Mouse (Mus musculus) heart, embryonic 16.5 days (tissue): ENCODE data around the gene Per2. TPM values are rescaled to one million over a fixed set of nuclear protein-coding genes. Genes with fewer than 3 reads are reported as not detected.

Experiments
- polyA plus RNA-seq: library from polyadenylated mRNA; unstranded; fragments of >200 nt; fragmentation: Nextera tagmentation; extraction: Ambion mirVana; gene quantifications from 2 replicates; pipeline ENCODE4 v1.2.1, GENCODE M21; 2015

The Per2 gene
- polyA plus RNA-seq, 1 experiment from 2014 or later = 4.9 TPM

Other genes with a start within 250 kb of the Per2 start
- gene Ube2f, start 209.0 kb downstream of the Per2 start, polyA plus RNA-seq = 68.9 and 71.7 TPM in 2 replicates
- gene Scly, start 161.0 kb downstream of the Per2 start, polyA plus RNA-seq = 16.0 and 17.5 TPM in 2 replicates
- gene Espnl, start 137.2 kb downstream of the Per2 start, polyA plus RNA-seq = 0.04 and 0.07 TPM in 2 replicates
- 51.4 and 58.4 TPM in 2 replicates for gene Klhl30, start 108.3 kb downstream of the Per2 start, polyA plus RNA-seq
- 1.3 and 1.5 TPM in 2 replicates for gene Erfe, start 92.9 kb downstream of the Per2 start, polyA plus RNA-seq
- gene Ilkap, start 60.5 kb downstream of the Per2 start, polyA plus RNA-seq = 112 and 113 TPM in 2 replicates
- 105 and 117 TPM in 2 replicates for gene Hes6, start 45.3 kb downstream of the Per2 start, polyA plus RNA-seq
- 5.5 and 5.7 TPM in 2 replicates for gene Traf3ip1, start 35.3 kb upstream of the Per2 start, polyA plus RNA-seq
- 5.5 and 5.6 TPM in 2 replicates for gene Asb1, start 81.2 kb upstream of the Per2 start, polyA plus RNA-seq